Mouse (Mus musculus): ENCODE results near the gene Sertad2. TPM values are rescaled to one million over a fixed set of nuclear protein-coding genes. Genes with fewer than 3 reads are reported as not detected.

The Sertad2 gene
- polyA plus RNA-seq, 1 experiment from 2014 or later, result 35.2 TPM

GRCm38 (mm10) chr11:20680781-20681180 lies 137.7 kb downstream of the Sertad2 start:
- Histone ChIP-seq H3K9ac (no peak overlapping the region), H3K36me3 (ENCODE audit: poor library complexity, severe bottlenecking) (peaks cover 4% of the 10 kb centered on the region; the same call in 1 of the 2 replicates), H3K9me3 (replicated peaks) (no peaks in the 10 kb centered on the region), H3K4me2 (no peak overlapping the region), H3K4me1 (no peaks in the 10 kb centered on the region), H3K4me3 (no peak overlapping the region), H3K27me3 (no peaks in the 10 kb centered on the region), H3K27ac (no peak overlapping the region)
- ATAC-seq, result no peak
- 84% methylated on average over 5 of the region's 5 CpGs for WGBS

GRCm38 (mm10) chr11:20681679-20682078 lies 138.6 kb downstream of the Sertad2 start:
- H3K9ac ChIP-seq, result no peak overlapping the region
- no peak overlapping the region for H3K4me3 ChIP-seq
- H3K27ac ChIP-seq, result no peak overlapping the region
- no peaks in the 10 kb centered on the region for H3K9me3 ChIP-seq (replicated peaks)
- H3K4me2 ChIP-seq, result no peak overlapping the region
- H3K36me3 ChIP-seq (ENCODE audit: poor library complexity, severe bottlenecking), result peaks cover 10% of the 10 kb centered on the region; the same call in 1 of the 2 replicates
- ATAC-seq, result no peak
- 88% methylated on average over 5 of the region's 5 CpGs for WGBS
- H3K27me3 ChIP-seq, result no peaks in the 10 kb centered on the region
- no peaks in the 10 kb centered on the region for H3K4me1 ChIP-seq

- Histone ChIP-seq H3K4me1 (0 out of 2 replicates have a peak, but pooled peaks cover 3% of the 10 kb centered on the region), H3K36me3 (ENCODE audit: poor library complexity, severe bottlenecking) (peaks cover 20% of the 10 kb centered on the region), H3K9me3 (replicated peaks) (no peaks in the 10 kb centered on the region), H3K9ac (no peak overlapping the region), H3K4me3 (no peak overlapping the region), H3K27ac (no peak overlapping the region), H3K4me2 (no peak overlapping the region), H3K27me3 (no peaks in the 10 kb centered on the region)
- WGBS, result 0% methylated on average over 4 of the region's 4 CpGs
- peak; percentile 88 for ATAC-seq
Measured at GRCm38 (mm10) chr11:20691000-20691399, 147.9 kb downstream of the Sertad2 start.

Other genes with a start within 250 kb of the Sertad2 start
- 26.0 and 30.2 TPM in 2 replicates for gene Slc1a4, start 210.5 kb upstream of the Sertad2 start, polyA plus RNA-seq (2015; fragmentation: Nextera tagmentation; extraction: Ambion mirVana)
- gene Aftph, start 198.3 kb downstream of the Sertad2 start, polyA plus RNA-seq (2015; fragmentation: Nextera tagmentation; extraction: Ambion mirVana), result 34.0 and 35.8 TPM in 2 replicates

Data from forebrain, embryonic 13.5 days (tissue).